8 mouse cellular contexts compared by ENCODE assay signal in genomic region chr6:35133579-35134488, GRCm38 (mm10). TPM values are rescaled to one million over a fixed set of nuclear protein-coding genes. Genes with fewer than 3 reads are reported as not detected.
DNase-seq lines count a peak whose midpoint lies in the region; ATAC-seq and TF ChIP-seq lines count a peak whose summit lies in the region.

Cnot4 (minus strand) TSS chr6:35133724.

- TF ChIP-seq POLR2A in brain, embryonic 14.5 days (IDR thresholded peaks at IDR 0.05; ENCODE audit: borderline replicate concordance, extremely low read depth, insufficient read depth, insufficient read length, poor library complexity, severe bottlenecking), result peak; percentile 73; the same call in 1 of the 2 replicates
- TF ChIP-seq POLR2A in liver, adult 2 months (IDR thresholded peaks at IDR 0.05; ENCODE audit: extremely low read depth, insufficient read depth, low read length), result peak; percentile 82
- TF ChIP-seq POLR2A in myocyte (IDR thresholded peaks at IDR 0.05; ENCODE audit: insufficient read length, low read depth), result peak; percentile 86

- H3K27me3 ChIP-seq in C2C12 (ENCODE audit: control insufficient read depth, insufficient read depth, insufficient read length) (no peaks in the 10 kb centered on the region), myocyte (ENCODE audit: control insufficient read depth, insufficient read depth, insufficient read length) (no peaks in the 10 kb centered on the region)
- no peaks in the 10 kb centered on the region for H3K27me3 ChIP-seq in erythroblast, embryonic 14.5 days (ENCODE audit: control insufficient read depth)
- H3K27me3 ChIP-seq in heart, embryonic 11.5 days (ENCODE audit: control insufficient read depth, insufficient read depth, low read length), result no peaks in the 10 kb centered on the region
- no peaks in the 10 kb centered on the region for H3K27me3 ChIP-seq in kidney, embryonic 16.5 days (ENCODE audit: insufficient read depth, low read length)
- no peaks in the 10 kb centered on the region for H3K27me3 ChIP-seq in liver, adult 2 months (ENCODE audit: control insufficient read depth, insufficient read depth, low read length)
- H3K27me3 ChIP-seq in splenic B cell, adult 2 months (ENCODE audit: control insufficient read depth, insufficient read depth, low read length, poor library complexity, severe bottlenecking), result no peaks in the 10 kb centered on the region

- H3K9ac ChIP-seq in heart, embryonic 11.5 days (ENCODE audit: low read depth, low read length), result peak within 1 kb of the TSS; percentile 90
- H3K9ac ChIP-seq in kidney, embryonic 16.5 days (replicated peaks; ENCODE audit: low read length), result peak within 1 kb of the TSS; percentile 91
- peak within 1 kb of the TSS; percentile 94 for H3K9ac ChIP-seq in liver, adult 2 months (ENCODE audit: low read depth, low read length)

- H3K36me3 ChIP-seq in C2C12 (ENCODE audit: control insufficient read depth, insufficient read depth) (peaks cover 9% of the 10 kb centered on the region), myocyte (ENCODE audit: control insufficient read depth, insufficient read depth) (no peaks in the 10 kb centered on the region)
- H3K36me3 ChIP-seq in erythroblast, embryonic 14.5 days (ENCODE audit: control insufficient read depth), result peaks cover 9% of the 10 kb centered on the region
- H3K36me3 ChIP-seq in heart, embryonic 11.5 days (ENCODE audit: control insufficient read depth, insufficient read depth, low read length), result no peaks in the 10 kb centered on the region
- no peaks in the 10 kb centered on the region for H3K36me3 ChIP-seq in kidney, embryonic 16.5 days (ENCODE audit: insufficient read depth, low read length)
- H3K36me3 ChIP-seq in liver, adult 2 months (ENCODE audit: control insufficient read depth, insufficient read depth, low read length), result no peaks in the 10 kb centered on the region
- no peaks in the 10 kb centered on the region for H3K36me3 ChIP-seq in splenic B cell, adult 2 months (ENCODE audit: control insufficient read depth, insufficient read depth, low read length, poor library complexity, severe bottlenecking)

- peak; percentile 100 for ATAC-seq in heart, embryonic 11.5 days (replicated peaks; ENCODE audit: insufficient number of reproducible peaks, low FRiP score, low TSS enrichment)
- peak; percentile 99 for ATAC-seq in kidney, embryonic 16.5 days (ENCODE audit: low FRiP score, low TSS enrichment)

- H3ac ChIP-seq in C2C12 (ENCODE audit: control insufficient read depth, insufficient read length, low read depth) (peak within 1 kb of the TSS; percentile 86), myocyte (ENCODE audit: control insufficient read depth, insufficient read length) (peak within 1 kb of the TSS; percentile 27)

- peak; percentile 100 for DNase-seq in brain, embryonic 14.5 days (ENCODE audit: low read depth)
- DNase-seq in liver, adult 2 months (ENCODE audit: extremely low read depth, low read depth, low spot score), result peak; percentile 90
- peak; percentile 99 for DNase-seq in splenic B cell, adult 2 months (ENCODE audit: low read depth, low spot score)

- H3K4me3 ChIP-seq in C2C12 (ENCODE audit: insufficient read depth, poor library complexity, severe bottlenecking) (peak within 1 kb of the TSS; percentile 79), myocyte (peak within 1 kb of the TSS; percentile 88)
- H3K4me3 ChIP-seq in erythroblast, embryonic 14.5 days (replicated peaks), result peak within 1 kb of the TSS; percentile 80
- H3K4me3 ChIP-seq in heart, embryonic 11.5 days (ENCODE audit: low read depth, low read length), result peak within 1 kb of the TSS; percentile 84
- H3K4me3 ChIP-seq in kidney, embryonic 16.5 days (ENCODE audit: low read length), result peak within 1 kb of the TSS; percentile 81
- H3K4me3 ChIP-seq in liver, adult 2 months (ENCODE audit: insufficient read depth, low read depth, low read length), result peak within 1 kb of the TSS; percentile 91

- peaks cover 30% of the 10 kb centered on the region for H3K4me1 ChIP-seq in erythroblast, embryonic 14.5 days (ENCODE audit: control insufficient read depth)
- H3K4me1 ChIP-seq in heart, embryonic 11.5 days (ENCODE audit: control insufficient read depth, insufficient read depth, low read length), result peaks cover 10% of the 10 kb centered on the region
- peaks cover 11% of the 10 kb centered on the region; the same call in 1 of the 2 replicates for H3K4me1 ChIP-seq in kidney, embryonic 16.5 days (ENCODE audit: insufficient read depth, low read length)
- peaks cover 13% of the 10 kb centered on the region for H3K4me1 ChIP-seq in liver, adult 2 months (ENCODE audit: control insufficient read depth, insufficient read depth, low read length)

- no peaks in the 10 kb centered on the region for H3K9me3 ChIP-seq in erythroblast, embryonic 14.5 days (ENCODE audit: control insufficient read depth, low read length)
- H3K9me3 ChIP-seq in heart, embryonic 11.5 days (replicated peaks; ENCODE audit: control insufficient read depth, low read length), result no peaks in the 10 kb centered on the region
- H3K9me3 ChIP-seq in kidney, embryonic 16.5 days (ENCODE audit: low read length), result no peaks in the 10 kb centered on the region

- peaks cover 43% of the 10 kb centered on the region for H3K79me3 ChIP-seq in C2C12 (ENCODE audit: low read depth)

- peak within 1 kb of the TSS; percentile 88 for H3K27ac ChIP-seq in heart, embryonic 11.5 days (ENCODE audit: low read depth, low read length)
- H3K27ac ChIP-seq in kidney, embryonic 16.5 days (ENCODE audit: low read length), result peak within 1 kb of the TSS; percentile 95
- peak within 1 kb of the TSS; percentile 85 for H3K27ac ChIP-seq in liver, adult 2 months (replicated peaks; ENCODE audit: insufficient read depth, low read depth, low read length)

- H3K4me2 ChIP-seq in heart, embryonic 11.5 days, result peak within 1 kb of the TSS; percentile 93
- peak within 1 kb of the TSS; percentile 93 for H3K4me2 ChIP-seq in kidney, embryonic 16.5 days (replicated peaks; ENCODE audit: low read depth, low read length)
- peak within 1 kb of the TSS; percentile 90 for H3K4me2 ChIP-seq in myocyte (ENCODE audit: low read depth)

- H3K79me2 ChIP-seq in C2C12 (ENCODE audit: control insufficient read depth, insufficient read depth) (peaks cover 47% of the 10 kb centered on the region), myocyte (ENCODE audit: control insufficient read depth, insufficient read depth) (peaks cover 43% of the 10 kb centered on the region)
- H3K79me2 ChIP-seq in liver, adult 2 months (ENCODE audit: control insufficient read depth, insufficient read depth, low read length), result peaks cover 13% of the 10 kb centered on the region; the same call in 1 of the 2 replicates

- TF ChIP-seq CTCF in C2C12 (IDR thresholded peaks at IDR 0.05; ENCODE audit: control insufficient read depth, insufficient read depth, insufficient read length), result no peak
- TF ChIP-seq CTCF in brain, embryonic 14.5 days (IDR thresholded peaks at IDR 0.05; ENCODE audit: borderline replicate concordance, extremely low read depth, insufficient read depth, insufficient read length), result no peak
- no peak for TF ChIP-seq CTCF in liver, adult 2 months (IDR thresholded peaks at IDR 0.05; ENCODE audit: low read depth, low read length)

- under 1% methylated on average over 54 of the region's 55 CpGs for WGBS in heart, embryonic 11.5 days (ENCODE audit: insufficient replicate concordance)
- under 1% methylated on average over 55 of the region's 55 CpGs for WGBS in kidney, embryonic 16.5 days
- WGBS in liver, adult 2 months, result under 1% methylated on average over 55 of the region's 55 CpGs

TF ChIP-seq in C2C12, 6 proteins besides CTCF, POLR2A, EP300 and RAD21:
- TF ChIP-seq USF1 (IDR thresholded peaks at IDR 0.05; ENCODE audit: low read depth), result peak; percentile 86
- TF ChIP-seq CEBPB (IDR thresholded peaks at IDR 0.05; ENCODE audit: low read depth), result no peak
- no peak for TF ChIP-seq FOSL1 (IDR thresholded peaks at IDR 0.05; ENCODE audit: insufficient read depth, low read length, poor library complexity, severe bottlenecking)
- no peak for TF ChIP-seq MYOG (IDR thresholded peaks at IDR 0.05; ENCODE audit: control insufficient read depth, extremely low read depth, insufficient read length)
- peak; percentile 94 for TF ChIP-seq MAX (IDR thresholded peaks at IDR 0.05)
- TF ChIP-seq MYOD1 (IDR thresholded peaks at IDR 0.05; ENCODE audit: control insufficient read depth, insufficient read length, low read depth), result no peak

TF ChIP-seq in myocyte, 11 proteins besides CTCF, POLR2A, EP300 and RAD21:
- TF ChIP-seq POLR2AphosphoS2 (IDR thresholded peaks at IDR 0.05; ENCODE audit: insufficient read length, low read depth), result peak; percentile 85
- TF ChIP-seq MYOD1 (IDR thresholded peaks at IDR 0.05; ENCODE audit: control insufficient read depth in 1 of 3, insufficient read length in 2 of 3, low read depth in 2 of 3), result no peak
- TF ChIP-seq E2F4 (IDR thresholded peaks at IDR 0.05; ENCODE audit: insufficient read depth), result no peak
- peak; percentile 55 for TF ChIP-seq MAX (IDR thresholded peaks at IDR 0.05; ENCODE audit: low read depth)
- peak; percentile 84 for TF ChIP-seq USF1 (IDR thresholded peaks at IDR 0.05; ENCODE audit: low read depth)

RNA-seq across cellular contexts. Expression of gene Cnot4, which starts in this region (rescaled TPM):
- polyA plus RNA-seq in C2C12 (2012; fragmentation: generic; extraction: Trizol) (7.0 TPM), myocyte (2012; fragmentation: generic; extraction: Trizol) (7.9 TPM)
- polyA plus RNA-seq in brain, embryonic 14.5 days (2012; rRNA removed), result 23.8 and 26.3 TPM in 2 replicates
- polyA plus RNA-seq in erythroblast, embryonic 14.5 days (2012), result 0.46 and 0.74 TPM in 2 replicates
- polyA plus RNA-seq in heart, embryonic 11.5 days (2014; fragmentation: Nextera tagmentation; extraction: Ambion mirVana), result 23.9 and 25.5 TPM in 2 replicates
- 23.1 and 26.3 TPM in 2 replicates for polyA plus RNA-seq in kidney, embryonic 16.5 days (2015; fragmentation: Nextera tagmentation; extraction: Ambion mirVana)
- 8.1 and 8.5 TPM in 2 replicates for total RNA-seq in liver, adult 2 months (2014; rRNA removed)
- 4.6 and 5.4 TPM in 2 replicates for polyA plus RNA-seq in liver, adult 2 months (2012; rRNA removed)

Comparison
In these comparisons a context has a peak if more than half of its experiments do, and no peak if none do; other contexts are left out.
1. Peak in every context shown above with its lines: DNase-seq, ATAC-seq, H3K4me3 ChIP-seq and H3K27ac ChIP-seq.